Mouse (Mus musculus) gastrocnemius, postnatal 25 days (tissue): ENCODE data around the gene Tbx1. TPM values are rescaled to one million over a fixed set of nuclear protein-coding genes. Genes with fewer than 3 reads are reported as not detected.
A peak's percentile ranks its signal among the peaks of the same experiment; 100 is the strongest.

Experiments
- DNase-seq: peaks from one replicate; pipeline ENCODE4 v3.0.0; 2022
- total RNA-seq, 2 experiments: library from RNA; stranded (reverse); gene quantifications; 1 replicate in 1 of 2; 2 replicates in 1 of 2; pipeline ENCODE4 v1.2.3; 2021

Gene Tbx1
- total RNA-seq, 2 experiments from 2014 or later, result 5.3 to 42.0 TPM

- DNase-seq, result no peak
Measured at GRCm38 (mm10) chr16:18587847-18588737, 2.4 kb downstream of the Tbx1 start.

- no peak for DNase-seq
Measured at GRCm38 (mm10) chr16:18586906-18587546, 3.4 kb downstream of the Tbx1 start.

GRCm38 (mm10) chr16:18586076-18586905 is 4.2 kb downstream of the Tbx1 start:
- DNase-seq, result no peak

GRCm38 (mm10) chr16:18585676-18586075 is 4.8 kb downstream of the Tbx1 start:
- DNase-seq, result no peak

GRCm38 (mm10) chr16:18584901-18585510 is 5.5 kb downstream of the Tbx1 start:
- DNase-seq, result no peak

- no peak for DNase-seq
Measured at GRCm38 (mm10) chr16:18583673-18584357, 6.7 kb downstream of the Tbx1 start.

GRCm38 (mm10) chr16:18583169-18583568 is 7.3 kb downstream of the Tbx1 start:
- no peak for DNase-seq

GRCm38 (mm10) chr16:18582426-18583148 is 7.9 kb downstream of the Tbx1 start:
- DNase-seq, result no peak

GRCm38 (mm10) chr16:18581623-18582205 is 8.8 kb downstream of the Tbx1 start:
- DNase-seq, result no peak

- no peak for DNase-seq
Measured at GRCm38 (mm10) chr16:18581050-18581622, 9.3 kb downstream of the Tbx1 start.

GRCm38 (mm10) chr16:18580389-18580788 is 10.1 kb downstream of the Tbx1 start:
- no peak for DNase-seq

GRCm38 (mm10) chr16:18577599-18578160 is 12.8 kb downstream of the Tbx1 start:
- no peak for DNase-seq

GRCm38 (mm10) chr16:18577071-18577470 is 13.4 kb downstream of the Tbx1 start:
- no peak for DNase-seq

GRCm38 (mm10) chr16:18574196-18574595 is 16.3 kb downstream of the Tbx1 start:
- DNase-seq, result no peak

- no peak for DNase-seq
Measured at GRCm38 (mm10) chr16:18568599-18568998, 21.9 kb downstream of the Tbx1 start.

- DNase-seq, result no peak
Measured at GRCm38 (mm10) chr16:18564472-18564871, 26.0 kb downstream of the Tbx1 start.

- DNase-seq, result no peak
Measured at GRCm38 (mm10) chr16:18556461-18556860, 34.0 kb downstream of the Tbx1 start.

GRCm38 (mm10) chr16:18555235-18555935 is 35.1 kb downstream of the Tbx1 start:
- DNase-seq, result peak; percentile 45

GRCm38 (mm10) chr16:18554721-18555120 is 35.8 kb downstream of the Tbx1 start:
- no peak for DNase-seq
